Mouse (Mus musculus): ENCODE results near the gene Srpr.

- no peak for TF ChIP-seq CTCF (IDR thresholded peaks at IDR 0.05; ENCODE audit: borderline replicate concordance, control insufficient read depth, extremely low read depth, insufficient read depth, low read length, poor library complexity)
- TF ChIP-seq POLR2A (IDR thresholded peaks at IDR 0.05; ENCODE audit: control insufficient read depth, extremely low read depth, insufficient read depth, low read length, poor library complexity), result no peak
Measured at GRCm38 (mm10) chr9:35264509-35264908, 64.5 kb downstream of the Srpr start.

All from thymus, adult 2 months (tissue).